In genomic region chr7:118118426-118118825, GRCm38 (mm10) we compare ENCODE assay signal across 1 mouse cellular context.
TF ChIP-seq lines count a peak whose summit lies in the region.

No protein-coding gene starts in this region.

TF ChIP-seq in CH12.LX, 34 proteins besides CTCF, POLR2A, EP300 and RAD21 (continued from another document):
- TF ChIP-seq JUND (conservative IDR thresholded peaks at IDR 0.05; ENCODE audit: low read depth, low read length): no peak
- TF ChIP-seq ZNF384 (IDR thresholded peaks at IDR 0.05; ENCODE audit: low read depth, low read length): no peak
